Mouse (Mus musculus) CD8-positive naive resting alpha-beta T cell, adult 2 months (primary cell): Measurements from ENCODE around the gene Ddah2.

ENCODE experiments used
- DNase-seq, 2 experiments: peaks; one replicate each; pipeline ENCODE4 v3.0.0; 2022; ENCODE audit warnings: low read depth in 2 of 2, low spot score in 2 of 2

Ddah2 gene

GRCm38 (mm10) chr17:35077285-35077684 is 18.4 kb downstream of the Ddah2 start:
- no peak for DNase-seq

GRCm38 (mm10) chr17:35077786-35078233 is 19.0 kb downstream of the Ddah2 start, which contains the start of gene Ly6g6d:
Ly6g6d (minus strand) TSS chr17:35078065.
- no peak for DNase-seq

- DNase-seq, result no peak
Measured at GRCm38 (mm10) chr17:35079778-35080177, 20.9 kb downstream of the Ddah2 start.

- no peak for DNase-seq
Measured at GRCm38 (mm10) chr17:35080248-35080647, 21.4 kb downstream of the Ddah2 start.

GRCm38 (mm10) chr17:35080710-35081109 is 21.9 kb downstream of the Ddah2 start:
- no peak for DNase-seq

GRCm38 (mm10) chr17:35082841-35083576 is 24.2 kb downstream of the Ddah2 start:
- no peak for DNase-seq

GRCm38 (mm10) chr17:35083929-35084497 is 25.2 kb downstream of the Ddah2 start:
- DNase-seq, result no peak

- DNase-seq, result no peak
Measured at GRCm38 (mm10) chr17:35085208-35085865, 26.5 kb downstream of the Ddah2 start, which contains the start of gene Ly6g6f. Ly6g6f (minus strand) TSS chr17:35085610.

GRCm38 (mm10) chr17:35088151-35088550 is 29.3 kb downstream of the Ddah2 start:
- peak in 1 of 2 experiments; percentile 21 for DNase-seq

GRCm38 (mm10) chr17:35088825-35089644 is 30.2 kb downstream of the Ddah2 start, which contains the start of gene Abhd16a:
Abhd16a (plus strand) TSS chr17:35089263.
- DNase-seq, result peak; percentile 85 to 92

- DNase-seq, result no peak
Measured at GRCm38 (mm10) chr17:35090166-35090932, 31.5 kb downstream of the Ddah2 start.

- no peak for DNase-seq
Measured at GRCm38 (mm10) chr17:35092403-35093198, 33.8 kb downstream of the Ddah2 start.

GRCm38 (mm10) chr17:35094475-35095365 is 35.9 kb downstream of the Ddah2 start:
- DNase-seq, result no peak

- DNase-seq, result no peak
Measured at GRCm38 (mm10) chr17:35096597-35096996, 37.8 kb downstream of the Ddah2 start.

GRCm38 (mm10) chr17:35097164-35097655 is 38.4 kb downstream of the Ddah2 start:
- no peak for DNase-seq

GRCm38 (mm10) chr17:35100196-35100765 is 41.4 kb downstream of the Ddah2 start:
- DNase-seq, result no peak

GRCm38 (mm10) chr17:35101161-35101560 is 42.3 kb downstream of the Ddah2 start:
- DNase-seq, result no peak

GRCm38 (mm10) chr17:35102299-35102698 is 43.5 kb downstream of the Ddah2 start:
- DNase-seq, result no peak
